Mouse (Mus musculus): Measurements from ENCODE around the gene Tm2d1.
A peak's percentile ranks its signal among the peaks of the same experiment; 100 is the strongest.
"Not testable (repeated sequence)": the region's sequence is repeated elsewhere in the genome, so short reads cannot be mapped to it uniquely, and the experiment has no call there.

Gene Tm2d1

DNA sequence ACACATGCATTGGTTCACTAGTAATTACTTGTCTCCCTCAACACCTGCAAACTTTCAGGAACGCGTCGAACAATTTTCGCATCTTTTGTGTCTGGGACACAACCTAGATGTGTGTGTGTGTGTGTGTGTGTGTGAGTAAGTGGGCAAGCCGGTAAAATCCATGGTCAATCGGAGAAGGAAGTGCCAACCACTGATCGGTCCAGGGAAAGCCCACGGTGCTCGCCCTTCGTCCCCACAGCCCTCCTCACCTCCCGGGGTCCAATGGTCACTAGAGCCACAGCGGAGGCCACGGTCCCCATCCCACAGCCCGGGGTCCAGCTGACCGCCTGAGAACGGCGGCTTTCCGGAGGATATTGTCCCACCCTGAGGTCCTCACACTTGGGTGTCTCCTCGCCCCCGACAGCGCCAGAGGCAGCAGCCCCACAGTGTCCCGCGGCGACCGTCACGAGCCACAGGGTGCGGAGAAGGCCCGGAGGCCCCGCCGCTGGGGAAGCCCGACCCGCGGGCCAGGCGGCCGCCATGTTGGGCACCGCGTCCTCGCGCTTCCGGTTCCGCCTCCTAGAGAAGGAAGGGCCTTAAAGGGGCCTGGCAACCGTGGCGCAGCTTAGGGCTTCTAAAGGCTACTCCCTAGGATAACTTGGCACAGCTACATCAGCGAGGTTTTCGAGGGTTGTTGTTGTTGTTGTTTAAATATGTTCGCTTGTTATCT lies at the start of gene Tm2d1:
TSS of gene Tm2d1 (minus strand) at position 591 of the 709 bp plus-strand sequence.
- peak; percentile 74 for DNase-seq (ENCODE audit: low spot score)

- DNase-seq (ENCODE audit: low spot score), result no peak
These were observed 45.3 kb upstream of the Tm2d1 start for GRCm38 (mm10) chr4:98428371-98428770.

GRCm38 (mm10) chr4:98415150-98415549 lies 32.0 kb upstream of the Tm2d1 start:
- DNase-seq (ENCODE audit: low spot score), result not testable (repeated sequence)

DNA sequence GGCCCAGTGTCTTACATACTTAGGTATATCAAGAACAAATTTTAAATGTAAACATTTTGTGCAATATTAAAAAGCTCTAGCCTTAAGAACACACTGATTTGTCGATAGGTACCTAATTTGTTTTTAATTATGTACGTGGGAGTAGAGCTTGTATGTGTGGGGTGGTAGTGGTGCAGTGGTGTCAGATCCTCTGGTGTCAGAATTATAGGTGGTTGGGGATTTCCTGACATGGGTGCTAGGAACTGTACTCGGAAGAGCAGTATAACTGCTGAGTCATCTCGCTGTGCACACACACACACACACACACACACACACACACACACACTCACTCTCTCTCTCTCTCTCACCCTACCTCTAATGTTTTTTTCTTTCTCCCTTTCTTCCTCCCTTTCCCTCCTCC lies 25.3 kb upstream of the Tm2d1 start:
- no peak for DNase-seq (ENCODE audit: low spot score)

DNA sequence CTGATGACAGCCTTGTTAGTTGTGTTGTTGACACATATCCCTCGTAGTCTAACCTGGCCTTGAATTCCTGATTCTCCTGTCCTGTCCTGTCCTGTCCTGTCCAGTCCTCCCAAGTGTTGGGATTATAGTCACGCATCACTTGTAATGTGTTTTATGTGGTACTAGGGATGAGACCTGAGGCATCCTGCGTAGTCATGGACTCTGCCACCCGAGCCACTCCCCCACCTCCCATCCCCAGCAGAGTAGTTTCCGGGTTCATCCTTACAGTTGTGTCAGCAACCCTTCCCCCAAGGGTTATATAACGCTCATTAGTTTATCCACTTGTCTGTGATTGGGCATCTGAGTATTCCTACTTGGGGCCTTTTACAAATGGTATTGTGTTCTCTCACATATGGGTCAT lies 21.3 kb upstream of the Tm2d1 start:
- no peak for DNase-seq (ENCODE audit: low spot score)

GRCm38 (mm10) chr4:98403492-98403891 lies 20.4 kb upstream of the Tm2d1 start:
- DNase-seq (ENCODE audit: low spot score), result no peak

DNA sequence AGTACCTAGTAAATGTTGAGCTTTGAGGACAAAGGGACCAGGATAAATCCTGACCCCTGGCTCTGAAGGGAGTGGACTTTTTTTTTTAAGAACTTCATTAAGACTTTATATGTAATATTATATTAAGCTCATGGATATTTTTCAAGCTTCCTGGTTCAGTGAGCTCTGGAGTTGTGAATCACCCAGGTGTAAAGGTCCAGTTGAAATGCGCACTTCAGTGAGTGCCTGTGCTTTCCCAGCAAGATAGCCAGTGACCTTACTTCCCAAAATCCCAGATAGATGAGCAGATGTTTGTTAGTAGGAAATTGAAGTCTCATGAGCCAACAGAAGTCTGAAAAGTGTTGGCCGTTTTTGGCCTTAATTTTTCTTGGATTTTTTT lies 18.5 kb upstream of the Tm2d1 start:
- no peak for DNase-seq (ENCODE audit: low spot score)

DNA sequence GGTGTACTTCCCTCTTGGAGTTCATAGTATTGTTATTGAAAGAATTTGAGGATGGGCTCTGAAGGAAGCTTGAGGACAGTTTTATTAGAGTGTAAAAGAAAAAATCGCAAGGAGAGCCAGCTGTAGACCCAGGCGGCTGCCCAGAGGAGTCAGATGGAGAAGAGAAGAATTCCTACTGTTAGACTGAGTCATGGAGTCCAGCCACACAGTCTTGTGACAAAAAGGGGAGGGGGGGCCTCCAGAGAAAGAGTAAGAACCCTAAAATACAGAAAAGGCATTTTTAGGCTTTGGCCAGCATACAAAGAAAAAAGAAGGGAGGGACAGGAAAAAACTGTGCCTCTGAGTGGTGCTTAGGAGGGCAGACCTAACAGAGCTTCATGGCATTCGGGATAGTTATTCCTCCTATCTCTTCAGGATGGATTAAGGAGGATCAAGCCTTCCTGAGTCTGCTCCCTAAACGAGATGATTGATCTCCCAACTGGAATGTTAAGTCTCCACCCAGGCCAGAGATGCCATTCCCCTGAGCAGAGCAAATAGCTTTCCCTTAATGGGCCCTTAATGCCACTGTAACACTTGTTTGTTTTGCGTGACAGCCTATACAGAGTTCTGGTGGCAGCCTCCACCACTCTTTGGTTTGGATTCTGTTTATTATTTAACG lies 17.9 kb upstream of the Tm2d1 start:
- DNase-seq (ENCODE audit: low spot score), result no peak

- peak; percentile 11 for DNase-seq (ENCODE audit: low spot score)
These were observed 12.8 kb upstream of the Tm2d1 start, which contains the start of gene Patj for GRCm38 (mm10) chr4:98395690-98396437. TSS of gene Patj (plus strand) at chr4:98395785.

- DNase-seq (ENCODE audit: low spot score), result no peak
These were observed 12.2 kb upstream of the Tm2d1 start for GRCm38 (mm10) chr4:98395346-98395689.

- no peak for DNase-seq (ENCODE audit: low spot score)
These were observed 1.9 kb upstream of the Tm2d1 start for GRCm38 (mm10) chr4:98385036-98385435.

DNA sequence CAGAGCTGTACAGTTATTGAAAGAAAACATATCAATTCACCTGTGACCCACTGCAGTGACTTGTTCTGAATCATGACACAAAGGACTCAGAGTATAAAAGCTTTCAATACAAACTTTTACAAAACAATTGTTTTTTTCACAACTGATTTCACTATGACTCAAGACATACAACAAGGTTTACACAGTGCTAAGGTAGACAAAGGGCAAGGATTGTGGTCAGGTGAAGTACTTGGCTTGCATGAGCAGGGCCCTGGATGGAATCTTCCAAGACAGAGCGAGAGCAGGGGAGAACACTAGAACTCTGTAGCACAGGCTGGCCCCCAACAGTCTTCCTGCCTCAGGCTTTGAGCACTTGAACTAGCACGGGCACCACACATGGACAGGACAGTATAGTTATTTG lies 6.2 kb downstream of the Tm2d1 start:
- DNase-seq (ENCODE audit: low spot score), result no peak

DNA sequence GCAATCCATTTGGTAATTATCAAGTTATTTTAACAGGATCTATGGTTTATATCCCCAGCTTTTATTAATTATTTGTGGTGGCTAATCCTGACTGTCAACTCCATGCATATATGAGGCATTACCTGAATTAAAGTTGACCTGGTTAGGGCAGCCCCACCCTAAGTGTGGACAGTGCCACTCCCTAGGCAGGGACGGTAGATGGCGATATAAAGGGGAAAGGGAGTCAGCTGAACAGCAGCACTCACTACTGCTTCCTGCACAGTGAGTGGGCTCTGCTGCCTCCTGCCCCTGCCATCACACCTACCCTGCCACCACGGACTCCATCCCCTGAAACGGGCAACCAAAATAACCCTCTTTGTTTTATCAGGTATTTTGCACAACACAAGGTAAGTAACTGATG lies 7.7 kb downstream of the Tm2d1 start:
- DNase-seq (ENCODE audit: low spot score), result no peak

DNA sequence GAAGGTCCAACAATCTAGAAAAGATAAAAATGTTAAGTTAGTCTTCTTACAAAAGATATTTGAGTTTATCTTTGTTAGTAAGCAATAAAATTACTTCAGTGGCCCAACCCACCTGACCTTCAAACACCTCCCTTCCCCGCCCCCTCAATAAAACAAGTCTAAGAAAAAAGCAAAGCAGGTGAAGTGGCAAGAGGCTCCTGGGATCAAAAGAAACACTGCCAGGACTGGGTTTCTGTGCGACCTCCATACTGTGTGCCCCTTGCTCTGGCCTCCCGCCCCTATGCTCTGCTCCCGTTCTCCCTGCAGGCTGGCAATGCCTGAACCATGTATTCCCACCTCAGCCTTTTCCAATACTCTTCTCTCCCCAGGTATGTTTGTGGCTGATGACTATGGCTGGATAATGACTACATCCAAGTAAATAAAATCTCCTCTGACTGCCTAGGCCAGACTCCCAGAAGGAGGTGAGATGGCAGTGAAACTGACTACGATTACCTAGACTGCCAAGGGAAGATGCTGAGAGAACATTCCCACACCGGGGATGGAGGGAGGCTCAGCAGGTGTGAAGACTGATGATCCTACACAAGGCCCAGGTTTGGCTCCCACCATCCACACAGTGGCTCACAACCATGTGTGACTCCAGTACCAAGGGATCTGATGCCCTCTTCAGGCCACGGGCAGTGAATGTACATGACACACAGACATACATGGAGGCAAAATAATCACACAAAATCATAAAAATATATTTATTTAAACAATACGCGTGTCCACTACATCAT lies 24.9 kb downstream of the Tm2d1 start:
- DNase-seq (ENCODE audit: low spot score), result no peak

GRCm38 (mm10) chr4:98348580-98348979 lies 34.5 kb downstream of the Tm2d1 start:
- no peak for DNase-seq (ENCODE audit: low spot score)

- DNase-seq (ENCODE audit: low spot score), result no peak
These were observed 37.3 kb downstream of the Tm2d1 start for GRCm38 (mm10) chr4:98345783-98346182.

DNA sequence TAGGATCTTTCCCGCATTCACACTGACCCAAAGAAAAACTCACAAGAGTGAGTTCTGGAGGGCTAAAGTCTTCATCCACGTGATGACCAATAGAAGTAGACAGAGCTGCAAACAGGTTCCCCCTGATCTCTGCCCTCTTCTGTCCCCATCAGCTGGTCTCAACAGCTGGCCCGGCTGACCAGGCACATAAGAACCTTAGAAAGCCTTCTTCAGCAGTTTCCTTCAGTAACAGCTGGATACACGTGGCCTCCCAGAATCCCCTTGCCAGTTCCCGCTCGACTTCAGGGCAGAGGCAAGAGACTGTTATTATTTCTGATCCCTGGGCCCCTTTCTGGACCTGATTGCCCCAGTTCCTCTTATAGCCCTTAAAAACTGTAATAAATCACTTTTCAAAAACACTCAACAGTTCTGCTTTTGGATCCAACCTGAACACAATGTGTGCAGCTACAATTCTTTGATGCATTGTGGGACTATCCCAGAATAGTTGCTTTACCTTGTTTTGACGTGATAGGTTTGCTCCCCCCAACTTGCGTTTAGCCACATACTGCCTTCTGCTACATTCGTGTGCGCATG lies 43.0 kb downstream of the Tm2d1 start:
- DNase-seq (ENCODE audit: low spot score), result no peak

DNA sequence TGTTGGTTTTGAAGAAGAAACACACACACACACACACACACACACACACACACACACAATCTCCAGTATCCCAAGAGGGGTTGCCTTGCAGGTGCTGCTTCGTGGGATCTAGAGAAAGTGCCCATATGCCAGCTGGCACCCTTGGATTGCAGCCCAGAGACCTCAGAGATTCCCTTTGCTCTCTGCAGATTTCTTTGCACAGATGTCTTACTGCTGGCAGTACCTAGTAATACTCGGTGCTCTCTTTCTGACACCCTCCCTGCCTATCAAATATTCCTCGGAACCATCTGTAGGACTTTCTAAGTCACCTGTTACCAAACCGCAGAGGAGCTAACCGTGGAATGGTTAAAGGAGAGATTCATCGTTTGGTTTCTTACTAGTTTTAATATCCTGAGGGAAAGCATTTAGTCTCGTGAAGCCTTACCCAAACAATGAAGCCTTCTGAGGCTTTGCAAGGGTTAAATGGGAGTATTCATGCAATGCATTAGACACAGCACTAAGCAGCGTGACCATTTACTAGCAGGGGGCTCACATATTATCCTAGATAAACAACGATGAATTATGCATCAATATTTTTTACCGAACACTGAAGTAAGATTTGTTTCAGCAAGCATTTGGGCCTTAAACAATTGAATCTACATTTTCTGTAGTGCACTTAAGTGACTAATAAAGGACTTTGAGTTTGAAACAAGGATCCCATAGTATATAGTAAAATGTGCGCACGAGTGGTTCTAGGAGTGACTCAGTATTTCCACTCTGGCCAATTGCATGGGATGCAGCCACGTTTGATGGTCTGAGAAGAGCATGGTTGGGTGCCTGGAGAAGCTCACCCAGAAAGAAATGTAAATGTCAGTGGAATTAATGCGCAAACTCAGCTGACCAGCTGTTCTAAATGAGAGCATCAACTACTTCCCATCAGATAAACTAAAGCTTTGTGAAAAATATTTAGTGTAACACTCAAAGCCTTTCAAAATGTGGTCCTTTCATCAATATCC lies 44.2 kb downstream of the Tm2d1 start:
- no peak for DNase-seq (ENCODE audit: low spot score)

DNA sequence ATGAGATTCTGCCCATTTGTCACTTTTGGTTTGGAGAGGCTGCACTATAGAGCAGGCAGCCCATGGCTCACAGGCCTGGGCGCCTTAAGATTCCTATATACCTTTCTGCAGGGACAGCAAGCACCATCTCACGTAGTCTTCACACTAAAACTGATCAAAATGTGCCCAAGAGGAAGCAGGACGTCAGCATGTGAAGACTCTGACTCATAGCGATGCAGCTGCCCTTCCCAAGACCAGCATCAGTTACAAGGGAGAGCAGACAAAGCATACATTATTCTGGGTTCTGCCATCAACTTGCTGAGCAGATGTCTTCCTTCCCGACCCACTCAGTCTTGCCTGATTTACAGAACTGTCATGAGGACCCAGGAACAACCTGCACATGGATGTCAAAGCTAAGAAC lies 45.9 kb downstream of the Tm2d1 start:
- DNase-seq (ENCODE audit: low spot score), result no peak

DNA sequence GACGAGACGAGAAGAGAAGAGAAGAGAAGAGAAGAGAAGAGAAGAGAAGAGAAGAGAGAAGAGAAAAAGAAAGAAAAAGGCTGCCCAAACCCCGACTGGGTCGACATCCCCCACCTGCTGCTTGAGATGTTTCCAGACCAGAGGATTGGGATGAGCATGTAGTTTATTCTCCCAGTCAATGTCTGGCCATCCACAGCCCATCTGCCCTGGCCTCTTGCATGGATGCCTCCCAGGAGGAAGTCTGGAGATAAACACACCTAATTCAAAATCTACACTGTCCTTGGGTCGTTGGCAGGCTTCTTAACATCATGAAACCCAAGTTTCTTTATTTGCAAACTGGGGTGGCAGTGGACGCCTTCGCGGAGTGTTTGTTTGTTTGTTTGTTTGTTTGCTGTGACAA lies 47.4 kb downstream of the Tm2d1 start:
- DNase-seq (ENCODE audit: low spot score), result no peak

DNA sequence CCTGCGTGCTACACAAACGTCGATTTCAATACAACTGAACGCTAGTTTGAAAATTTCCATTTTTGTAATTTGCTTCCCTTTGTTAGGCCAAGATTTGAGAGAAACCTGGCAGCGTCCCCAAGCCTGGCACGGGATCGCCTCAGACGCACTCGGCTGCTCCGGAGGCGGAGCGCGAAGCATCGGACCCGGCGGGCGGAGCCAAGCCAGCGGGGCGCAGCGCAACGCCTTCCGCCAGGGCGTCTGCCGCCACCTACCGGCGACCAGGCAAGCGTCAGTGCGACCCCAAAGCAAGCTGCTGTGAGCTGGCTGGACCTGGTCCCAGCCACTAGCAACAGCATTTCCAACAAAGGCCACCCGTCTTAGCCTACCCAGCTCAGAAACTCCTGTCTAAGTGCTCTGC lies 60.9 kb downstream of the Tm2d1 start:
- DNase-seq (ENCODE audit: low spot score), result peak; percentile 73

Measured in spleen, adult 12 weeks (tissue).